Mouse (Mus musculus): ENCODE measurements around the gene Atp1a3. TPM values are rescaled to one million over a fixed set of nuclear protein-coding genes. Genes with fewer than 3 reads are reported as not detected.

The Atp1a3 gene
- total and polyA plus RNA-seq, 2 experiments from 2014 or later: 256 to 535 TPM

DNA sequence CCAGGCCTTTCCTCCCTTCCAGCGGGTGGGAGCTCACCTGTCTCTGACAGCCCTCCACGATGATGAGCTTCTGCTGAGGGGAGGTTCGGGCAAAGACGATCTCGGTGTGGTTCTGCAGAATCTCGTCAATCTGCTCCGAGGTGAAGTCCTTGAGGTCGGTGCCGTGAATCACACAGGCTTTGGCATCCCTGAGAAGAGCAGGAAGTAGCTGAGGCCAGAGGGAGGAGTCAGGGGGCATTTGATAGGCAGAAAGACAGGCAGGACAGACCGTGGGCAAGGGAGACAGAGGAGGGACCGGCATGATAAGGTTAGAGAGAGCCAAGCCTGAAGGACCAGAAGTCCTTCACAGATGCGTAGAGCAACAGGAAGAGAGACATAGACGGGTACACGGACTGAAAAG is 17.8 kb downstream of the Atp1a3 start:
- no peak for DNase-seq
- Histone ChIP-seq H3K27me3 (ENCODE audit: insufficient read depth, low read length) (no peaks in the 10 kb centered on the region), H3K9me3 (ENCODE audit: low read length) (no peaks in the 10 kb centered on the region), H3K9ac (no peak overlapping the region), H3K36me3 (ENCODE audit: insufficient read depth) (peaks cover 88% of the 10 kb centered on the region), H3K27ac (ENCODE audit: low read depth, low read length) (no peak overlapping the region), H3K4me1 (ENCODE audit: insufficient read depth) (no peaks in the 10 kb centered on the region), H3K4me3 (ENCODE audit: low read depth, low read length) (no peak overlapping the region), H3K4me2 (ENCODE audit: low read depth) (no peak overlapping the region)
- WGBS: 90% methylated on average over 14 of the region's 14 CpGs
- TF ChIP-seq CTCF (IDR thresholded peaks at IDR 0.05; ENCODE audit: low read depth): no peak
- ATAC-seq: no peak

DNA sequence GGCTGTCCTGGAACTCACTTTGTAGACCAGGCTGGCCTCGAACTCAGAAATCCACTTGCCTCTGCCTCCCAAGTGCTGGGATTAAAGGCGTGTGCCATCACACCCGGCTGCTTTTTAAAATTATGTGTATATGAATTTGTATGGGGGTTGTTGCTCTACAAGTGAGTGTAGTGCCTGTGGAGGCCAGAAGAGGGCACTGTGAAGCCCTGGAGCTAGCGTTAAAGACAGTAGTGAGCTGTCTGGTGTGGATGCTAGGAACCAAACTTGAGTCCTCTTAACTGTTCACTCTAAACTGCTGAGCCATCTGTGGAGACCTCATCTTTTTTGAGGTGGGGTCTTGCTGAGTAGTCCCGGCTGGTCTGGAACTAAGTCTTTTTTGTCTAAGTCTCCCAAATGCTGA is 20.0 kb downstream of the Atp1a3 start:
- Histone ChIP-seq H3K4me1 (ENCODE audit: insufficient read depth) (no peaks in the 10 kb centered on the region), H3K27ac (ENCODE audit: low read depth, low read length) (no peak overlapping the region), H3K4me2 (ENCODE audit: low read depth) (no peak overlapping the region), H3K9ac (no peak overlapping the region), H3K9me3 (ENCODE audit: low read length) (no peaks in the 10 kb centered on the region), H3K4me3 (ENCODE audit: low read depth, low read length) (no peak overlapping the region), H3K36me3 (ENCODE audit: insufficient read depth) (peaks cover 92% of the 10 kb centered on the region), H3K27me3 (ENCODE audit: insufficient read depth, low read length) (no peaks in the 10 kb centered on the region)
- WGBS: 71% methylated on average over 5 of the region's 5 CpGs
- TF ChIP-seq CTCF (IDR thresholded peaks at IDR 0.05; ENCODE audit: low read depth): peak; percentile 62
- 0 out of 2 replicates have a peak, but pooled peaks have one; percentile 26 for ATAC-seq
- peak; percentile 40 for DNase-seq

DNA sequence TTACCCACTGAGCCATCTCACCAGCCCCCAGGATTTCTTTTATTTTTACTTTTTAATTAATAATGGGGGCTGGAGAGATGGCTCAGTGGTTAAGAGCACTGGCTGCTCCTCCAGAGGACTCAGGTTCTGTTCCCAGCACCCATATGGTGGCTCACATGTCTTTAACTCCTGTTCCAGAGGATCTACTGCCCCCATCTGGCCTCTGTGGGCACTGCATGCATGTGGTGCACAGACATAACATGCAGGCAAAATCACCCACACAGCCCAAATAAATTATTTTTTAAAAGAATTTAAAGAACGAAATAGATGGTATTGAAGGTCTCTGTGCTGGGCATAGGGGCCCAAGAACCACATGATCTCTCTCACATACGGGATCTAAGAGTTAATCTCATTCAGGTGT is 21.5 kb downstream of the Atp1a3 start:
- H3K9me3 ChIP-seq (ENCODE audit: low read length): no peaks in the 10 kb centered on the region
- H3K36me3 ChIP-seq (ENCODE audit: insufficient read depth): peaks cover 92% of the 10 kb centered on the region
- no peak overlapping the region for H3K27ac ChIP-seq (ENCODE audit: low read depth, low read length)
- no peak for ATAC-seq
- peak; percentile 35; the same call in 1 of the 2 replicates for TF ChIP-seq CTCF (IDR thresholded peaks at IDR 0.05; ENCODE audit: low read depth)
- no peaks in the 10 kb centered on the region for H3K27me3 ChIP-seq (ENCODE audit: insufficient read depth, low read length)
- H3K4me2 ChIP-seq (ENCODE audit: low read depth): no peak overlapping the region
- WGBS: 88% methylated on average over 2 of the region's 2 CpGs
- H3K4me3 ChIP-seq (ENCODE audit: low read depth, low read length): no peak overlapping the region
- no peak overlapping the region for H3K9ac ChIP-seq
- no peaks in the 10 kb centered on the region for H3K4me1 ChIP-seq (ENCODE audit: insufficient read depth)
- no peak for DNase-seq

DNA sequence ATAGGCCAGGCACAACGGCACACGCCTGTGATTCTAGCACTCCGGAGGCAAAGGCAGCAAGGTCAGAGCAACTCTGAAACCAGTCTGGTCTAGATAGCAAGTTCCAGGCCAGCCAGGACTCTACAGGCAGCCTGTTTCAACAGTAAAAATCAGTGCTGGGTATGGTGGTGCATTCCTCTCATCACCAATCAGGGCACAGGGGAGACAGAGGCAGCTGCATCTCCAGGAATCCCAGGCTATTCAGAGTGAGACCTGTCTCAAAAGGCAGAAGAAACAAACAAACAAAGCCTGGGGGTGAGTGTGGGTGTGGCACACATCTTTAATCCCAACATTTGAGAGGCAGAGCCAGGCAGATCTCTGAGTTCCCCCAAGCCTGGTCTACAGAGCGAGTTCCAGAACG is 22.4 kb downstream of the Atp1a3 start:
- no peaks in the 10 kb centered on the region for H3K9me3 ChIP-seq (ENCODE audit: low read length)
- no peaks in the 10 kb centered on the region for H3K27me3 ChIP-seq (ENCODE audit: insufficient read depth, low read length)
- H3K9ac ChIP-seq: no peak overlapping the region
- ATAC-seq (no peak), DNase-seq (no peak)
- H3K4me1 ChIP-seq (ENCODE audit: insufficient read depth): no peaks in the 10 kb centered on the region
- no peak overlapping the region for H3K27ac ChIP-seq (ENCODE audit: low read depth, low read length)
- H3K4me3 ChIP-seq (ENCODE audit: low read depth, low read length): no peak overlapping the region
- no peak overlapping the region for H3K4me2 ChIP-seq (ENCODE audit: low read depth)
- WGBS: 88% methylated on average over 5 of the region's 5 CpGs
- H3K36me3 ChIP-seq (ENCODE audit: insufficient read depth): peaks cover 92% of the 10 kb centered on the region
- no peak for TF ChIP-seq CTCF (IDR thresholded peaks at IDR 0.05; ENCODE audit: low read depth)

DNA sequence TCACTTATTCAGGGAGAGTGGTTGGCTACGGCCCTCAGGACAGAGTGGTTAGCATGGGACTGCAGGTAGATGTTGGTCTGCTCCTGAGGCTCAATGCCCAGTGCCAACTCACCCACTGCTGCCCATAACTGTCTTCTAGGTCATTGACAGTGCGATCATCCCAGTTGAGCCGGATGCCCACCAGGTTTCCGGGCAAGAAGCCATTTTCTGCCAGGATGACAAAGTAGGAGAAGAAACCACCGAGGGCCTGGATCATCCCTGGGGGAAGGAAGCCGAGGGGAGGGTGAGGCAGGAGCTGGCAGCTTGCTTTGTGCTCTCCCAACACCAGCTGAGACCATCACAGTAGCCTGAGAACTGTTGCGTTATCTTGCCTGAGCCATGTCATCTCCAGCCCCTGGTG is 25.3 kb downstream of the Atp1a3 start:
- Histone ChIP-seq H3K36me3 (ENCODE audit: insufficient read depth) (peaks cover 78% of the 10 kb centered on the region), H3K4me2 (ENCODE audit: low read depth) (no peak overlapping the region), H3K9ac (no peak overlapping the region), H3K4me3 (ENCODE audit: low read depth, low read length) (no peak overlapping the region), H3K27me3 (ENCODE audit: insufficient read depth, low read length) (no peaks in the 10 kb centered on the region), H3K27ac (ENCODE audit: low read depth, low read length) (no peak overlapping the region), H3K9me3 (ENCODE audit: low read length) (no peaks in the 10 kb centered on the region), H3K4me1 (ENCODE audit: insufficient read depth) (no peaks in the 10 kb centered on the region)
- DNase-seq (no peak), ATAC-seq (no peak)
- 84% methylated on average over 7 of the region's 7 CpGs for WGBS
- TF ChIP-seq CTCF (IDR thresholded peaks at IDR 0.05; ENCODE audit: low read depth): no peak

DNA sequence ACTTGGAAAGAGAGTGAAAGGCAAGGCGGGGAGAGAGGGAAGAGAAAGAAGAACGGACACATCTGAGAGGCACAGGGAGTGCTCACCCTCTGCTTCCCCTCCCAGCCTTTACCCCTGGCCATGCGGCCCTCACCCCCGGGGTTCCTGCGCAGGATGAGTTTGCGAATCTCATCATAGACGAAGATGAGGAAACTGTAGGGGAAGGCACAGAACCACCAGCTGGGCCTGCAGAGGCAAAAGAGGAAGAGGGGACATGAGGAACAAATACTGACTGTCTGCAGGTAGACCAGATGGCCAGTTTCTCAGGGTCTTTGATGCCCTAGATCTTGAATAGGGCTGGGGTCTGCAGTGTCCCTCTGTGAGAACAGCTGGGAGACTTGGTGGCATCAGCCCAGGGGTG is 27.0 kb downstream of the Atp1a3 start:
- Histone ChIP-seq H3K9me3 (ENCODE audit: low read length) (no peaks in the 10 kb centered on the region), H3K4me3 (ENCODE audit: low read depth, low read length) (no peak overlapping the region), H3K4me2 (ENCODE audit: low read depth) (no peak overlapping the region), H3K9ac (no peak overlapping the region), H3K27me3 (ENCODE audit: insufficient read depth, low read length) (no peaks in the 10 kb centered on the region), H3K4me1 (ENCODE audit: insufficient read depth) (no peaks in the 10 kb centered on the region), H3K27ac (ENCODE audit: low read depth, low read length) (no peak overlapping the region), H3K36me3 (ENCODE audit: insufficient read depth) (peaks cover 65% of the 10 kb centered on the region)
- no peak for TF ChIP-seq CTCF (IDR thresholded peaks at IDR 0.05; ENCODE audit: low read depth)
- DNase-seq: no peak
- 83% methylated on average over 7 of the region's 7 CpGs for WGBS
- ATAC-seq: no peak

DNA sequence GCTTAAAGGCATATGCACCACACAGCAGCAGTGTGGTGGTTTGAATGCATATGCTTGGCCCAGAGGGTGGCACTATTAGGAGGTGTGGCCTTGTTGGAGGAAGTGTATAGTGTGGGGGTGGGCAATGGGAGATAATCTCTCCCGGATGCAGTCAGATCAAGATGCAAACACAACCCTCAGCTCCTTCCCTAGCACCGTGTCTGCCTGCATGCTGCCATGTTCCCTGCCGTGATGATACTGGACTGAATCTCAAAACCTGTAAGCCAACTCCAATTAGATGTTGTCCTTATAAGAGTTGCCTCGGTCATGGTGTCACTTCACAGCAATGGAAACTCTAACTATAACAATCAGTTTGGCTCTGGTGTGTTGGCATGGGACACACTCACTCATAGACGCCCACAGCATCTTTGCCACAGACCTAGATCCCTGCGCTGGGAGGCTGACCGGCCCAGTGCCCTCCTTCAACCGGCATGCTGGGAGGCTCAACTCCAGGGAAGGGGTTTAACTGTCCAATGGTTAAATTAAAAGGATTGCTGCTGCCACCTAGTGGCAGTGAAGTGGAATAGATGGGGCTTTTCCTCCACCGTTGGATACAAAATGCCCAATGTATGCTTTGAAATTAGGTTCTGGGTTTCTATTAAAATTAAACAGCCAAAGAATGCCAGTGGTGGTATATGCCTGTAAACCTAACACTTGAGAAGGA is 30.7 kb downstream of the Atp1a3 start:
- ATAC-seq (no peak), DNase-seq (peak; percentile 77)
- H3K36me3 ChIP-seq (ENCODE audit: insufficient read depth): peaks cover 28% of the 10 kb centered on the region
- no peak overlapping the region for H3K27ac ChIP-seq (ENCODE audit: low read depth, low read length)
- H3K4me3 ChIP-seq (ENCODE audit: low read depth, low read length): no peak overlapping the region
- TF ChIP-seq CTCF (IDR thresholded peaks at IDR 0.05; ENCODE audit: low read depth): peak; percentile 78
- H3K27me3 ChIP-seq (ENCODE audit: insufficient read depth, low read length): no peaks in the 10 kb centered on the region
- H3K4me2 ChIP-seq (ENCODE audit: low read depth): no peak overlapping the region
- no peak overlapping the region for H3K9ac ChIP-seq
- H3K4me1 ChIP-seq (ENCODE audit: insufficient read depth): 0 out of 2 replicates have a peak, but pooled peaks cover 4% of the 10 kb centered on the region
- WGBS: 30% methylated on average over 9 of the region's 9 CpGs
- no peaks in the 10 kb centered on the region for H3K9me3 ChIP-seq (ENCODE audit: low read length)

Measured in forebrain, postnatal 0 days (tissue).